Mouse (Mus musculus) ES-Bruce4 (cell line): ENCODE measurements at regions not wholly inside any gene's neighbourhood (a gene's known extent, or its start where the extent isn't known, plus 50 kb on each side); places are given as distances from the start of the nearest gene placed in this dataset.

Source experiments
- CTCF ChIP-seq: IDR thresholded peaks from one replicate; pipeline ENCODE4 v1.8.1; 2011; ENCODE audit warnings: low read depth, low read length
- EP300 ChIP-seq: IDR thresholded peaks from 2 replicates; pipeline ENCODE4 v1.6.1; 2011; ENCODE audit warnings: low read depth, low read length; ENCODE audit not compliant: insufficient read depth
- POLR2A ChIP-seq: IDR thresholded peaks from one replicate; pipeline ENCODE4 v1.8.1; 2011; ENCODE audit warnings: low read length; ENCODE audit not compliant: insufficient read depth

DNA sequence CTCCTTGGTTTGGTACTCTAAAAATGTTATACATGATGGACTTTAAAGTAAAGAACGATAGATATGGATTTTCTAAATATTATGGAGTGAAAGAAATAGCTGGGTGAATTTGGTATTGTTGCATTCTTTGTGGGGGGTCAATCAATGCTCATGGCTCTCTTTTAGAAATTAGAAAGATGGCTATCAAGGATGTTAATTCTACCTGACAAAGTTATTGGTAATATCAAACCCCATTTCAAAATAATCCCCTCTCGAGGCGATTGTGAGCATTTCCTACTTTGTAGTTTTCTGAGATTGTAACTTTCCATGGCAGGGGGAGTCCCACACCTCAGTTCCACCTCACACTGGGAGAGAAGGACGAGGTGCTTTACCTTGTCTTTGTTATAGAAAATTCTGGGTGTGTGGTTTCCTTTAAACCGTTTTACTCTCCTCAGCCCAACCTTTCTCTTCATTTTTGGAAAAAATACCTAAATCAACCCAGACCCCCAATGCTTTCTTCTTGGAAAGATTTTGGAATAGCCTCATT, 421.3 kb upstream of the Ubash3b start:
- TF ChIP-seq CTCF = no peak
- no peak for TF ChIP-seq EP300
- no peak for TF ChIP-seq POLR2A
